ENCODE assay signal across 6 mouse cellular contexts in genomic region chr10:93360190-93360589, GRCm38 (mm10). TPM values are rescaled to one million over a fixed set of nuclear protein-coding genes. Genes with fewer than 3 reads are reported as not detected.
DNase-seq lines count a peak whose midpoint lies in the region; ATAC-seq and TF ChIP-seq lines count a peak whose summit lies in the region.
"Not testable (repeated sequence)": the region's sequence is repeated elsewhere in the genome, so short reads cannot be mapped to it uniquely, and the experiment has no call there.
"Had no signal": no experiment of that assay in that cellular context is flagged by ENCODE, and none has a peak within 500 bp of the region (broad histone marks: within the 10 kb centered on the region; RNA-seq: fewer than 3 reads in every experiment).

No protein-coding gene starts in this region.

- in situ Hi-C loops in CH12.LX (cut with MboI; ENCODE audit: low pct_ligation_motif_present, low pct_unique_long_range_greater_than_20kb, low sequenced_read_pairs): loop anchor here (5.0 kb wide), 1 partner anchor 57 kb away; no protein-coding TSS in a partner anchor

- not testable (repeated sequence) for H3K79me2 ChIP-seq in CH12.LX (replicated peaks; ENCODE audit: control insufficient read depth, extremely low read depth, insufficient read depth, poor library complexity, severe bottlenecking)

- intact Hi-C loops in left cerebral cortex, adult 2 months (cut with DNase I): loop anchor here (5.0 kb wide), 1 partner anchor 63 kb away; no protein-coding TSS in a partner anchor

- peak overlapping the region; percentile 100 for H3K27ac ChIP-seq in CH12.LX (ENCODE audit: insufficient read depth, low read depth)
- peak overlapping the region; percentile 37; the same call in 1 of the 2 replicates for H3K27ac ChIP-seq in kidney, embryonic 15.5 days
- peak overlapping the region; percentile 15; the same call in 1 of the 2 replicates for H3K27ac ChIP-seq in left cerebral cortex, adult 2 months
- H3K27ac ChIP-seq in spleen, adult 2 months (ENCODE audit: insufficient read depth, low read length): peak overlapping the region; percentile 18; the same call in 1 of the 2 replicates

- TF ChIP-seq POLR2A in CH12.LX (IDR thresholded peaks at IDR 0.05; ENCODE audit: low read depth, low read length); spleen, adult 2 months (IDR thresholded peaks at IDR 0.05; ENCODE audit: low read depth, low read length): not testable (repeated sequence)

- H3K4me3 ChIP-seq in CH12.LX (replicated peaks in 1 of 3; ENCODE audit: low read depth in 2 of 3, low read length in 2 of 3, poor library complexity in 1 of 3); kidney, embryonic 15.5 days (replicated peaks); left cerebral cortex, adult 2 months; spleen, adult 2 months (ENCODE audit: extremely low read depth, insufficient read depth, insufficient read length): not testable (repeated sequence)

- H3K9me3 ChIP-seq in CH12.LX (replicated peaks; ENCODE audit: low read length); kidney, embryonic 15.5 days (replicated peaks): not testable (repeated sequence)

- peak; percentile 54; the same call in 1 of the 2 replicates for ATAC-seq in kidney, embryonic 15.5 days (replicated peaks; ENCODE audit: low FRiP score)

- not testable (repeated sequence) for H3K36me3 ChIP-seq in CH12.LX (replicated peaks in 1 of 2; ENCODE audit: control insufficient read depth in 1 of 2, insufficient read depth in 1 of 2, low read length in 1 of 2); kidney, embryonic 15.5 days; spleen, adult 2 months (ENCODE audit: control insufficient read depth, insufficient read depth, low read length)

- dilution Hi-C loops in CH12.LX (cut with MboI; ENCODE audit: extremely low pct_ligation_motif_present, extremely low pct_unique_long_range_greater_than_20kb, low sequenced_read_pairs): not testable (repeated sequence)

- not testable (repeated sequence) for TF ChIP-seq RAD21 in CH12.LX (IDR thresholded peaks at IDR 0.05; ENCODE audit: low read depth, low read length)

- H3K4me1 ChIP-seq in CH12.LX (ENCODE audit: control insufficient read depth in 1 of 2, insufficient read depth in 2 of 2): peaks cover 56 to 97% of the 10 kb centered on the region in 2 experiments
- H3K4me1 ChIP-seq in kidney, embryonic 15.5 days: not testable (repeated sequence)
- H3K4me1 ChIP-seq in spleen, adult 2 months (ENCODE audit: control insufficient read depth, insufficient read depth, insufficient read length): peaks cover 25% of the 10 kb centered on the region; the same call in 1 of the 2 replicates

- DNase-seq in CH12.LX (ENCODE audit: extremely low read depth); left cerebral cortex, adult 2 months (ENCODE audit: extremely low spot score in 1 of 2, low spot score in 2 of 2); spleen, adult 2 months (ENCODE audit: low read depth in 1 of 2, low spot score in 2 of 2): not testable (repeated sequence)
- peak; percentile 2 for DNase-seq in fat pad, adult 2 months (ENCODE audit: extremely low read depth, low read depth, low spot score)

- WGBS in kidney, embryonic 15.5 days: 50% methylated on average over 4 of the region's 4 CpGs
- WGBS in spleen, adult 2 months: 69% methylated on average over 4 of the region's 4 CpGs

- H3K9ac ChIP-seq in CH12.LX (ENCODE audit: insufficient read depth, low read depth): peak overlapping the region; percentile 74; the same call in 1 of the 2 replicates
- H3K9ac ChIP-seq in kidney, embryonic 15.5 days: not testable (repeated sequence)

- H3K27me3 ChIP-seq in CH12.LX (replicated peaks); kidney, embryonic 15.5 days; spleen, adult 2 months (ENCODE audit: control insufficient read depth, insufficient read depth, low read length): not testable (repeated sequence)

- H3K4me2 ChIP-seq in CH12.LX (ENCODE audit: insufficient read depth, low read depth, poor library complexity, severe bottlenecking); kidney, embryonic 15.5 days: not testable (repeated sequence)

- not testable (repeated sequence) for TF ChIP-seq EP300 in CH12.LX (IDR thresholded peaks at IDR 0.05; ENCODE audit: low read length)

- not testable (repeated sequence) for TF ChIP-seq CTCF in CH12.LX (conservative IDR thresholded peaks at IDR 0.05 in 1 of 2, IDR thresholded peaks at IDR 0.05 in 1 of 2; ENCODE audit: low read depth in 2 of 2, low read length in 2 of 2); left cerebral cortex, adult 2 months (IDR thresholded peaks at IDR 0.05); spleen, adult 2 months (IDR thresholded peaks at IDR 0.05; ENCODE audit: extremely low read depth, insufficient read depth, insufficient read length, insufficient replicate concordance)

TF ChIP-seq in CH12.LX, 34 proteins besides CTCF, POLR2A, EP300 and RAD21:
- TF ChIP-seq ELF1 (IDR thresholded peaks at IDR 0.05; ENCODE audit: low read depth, low read length) (peak; percentile 62), BHLHE40 (IDR thresholded peaks at IDR 0.05; ENCODE audit: low read depth, low read length) (peak; percentile 33; the same call in 1 of the 2 replicates), TBP (conservative IDR thresholded peaks at IDR 0.05; ENCODE audit: low read depth, low read length) (peak; percentile 96)

RNA-seq across cellular contexts. Expression of gene Elk3, which starts 49.3 kb away (rescaled TPM):
- total RNA-seq in CH12.LX (2012; rRNA removed) (22.3 and 25.8 TPM in 2 replicates), CH12.LX (2014; rRNA removed) (20.1 and 25.3 TPM in 2 replicates)
- polyA plus RNA-seq in CH12.LX (2012; ENCODE audit: insufficient read length, low read depth): 35.6 and 37.0 TPM in 2 replicates
- polyA plus RNA-seq in kidney, embryonic 15.5 days (2015; fragmentation: Nextera tagmentation; extraction: Ambion mirVana): 41.9 and 43.7 TPM in 2 replicates
- 10 to 100 TPM in 1 of 2 experiments, 1 to 10 TPM in 1; 8.6 to 11.9 TPM for total RNA-seq in left cerebral cortex, adult 2 months (2021)
- polyA plus RNA-seq in spleen, adult 2 months (2012; rRNA removed): 37.4 and 48.6 TPM in 2 replicates
- polyA plus RNA-seq: G1E had no signal

Comparison
In these comparisons a context has a peak if more than half of its experiments do, and no peak if none do; other contexts are left out.
1. H3K27ac ChIP-seq: peak in every context shown above with its lines; median percentile 100 in CH12.LX; 37 in kidney, embryonic 15.5 days; 18 in spleen, adult 2 months; 15 in left cerebral cortex, adult 2 months.